Mouse (Mus musculus) forebrain, embryonic 12.5 days (tissue): ENCODE data around the gene Erc2. TPM values are rescaled to one million over a fixed set of nuclear protein-coding genes. Genes with fewer than 3 reads are reported as not detected.
"Not testable (repeated sequence)": the region's sequence is repeated elsewhere in the genome, so short reads cannot be mapped to it uniquely, and the experiment has no call there.

ENCODE experiments used
- ATAC-seq: fragments of 200-750 bp; cut with Nextera tagmentation; 2 replicates; pipeline ENCODE4 v1.8.0; 2017; ENCODE audit warnings: moderate TSS enrichment; ENCODE audit not compliant: low FRiP score
- H3K27ac ChIP-seq: fragments of 300-500 bp; sonication (generic); 2 replicates; pipeline ENCODE4 v1.5.1; 2016; ENCODE audit warnings: mild to moderate bottlenecking
- H3K27me3 ChIP-seq: fragments of 300-500 bp; sonication (generic); 2 replicates; pipeline ENCODE4 v1.6.1; 2016; ENCODE audit warnings: mild to moderate bottlenecking
- H3K36me3 ChIP-seq: fragments of 300-500 bp; sonication (generic); replicated peaks from 2 replicates; pipeline ENCODE4 v1.6.1; 2016; ENCODE audit warnings: mild to moderate bottlenecking
- H3K4me1 ChIP-seq: fragments of 300-500 bp; sonication (generic); 2 replicates; pipeline ENCODE4 v1.6.1; 2016
- H3K4me2 ChIP-seq: fragments of 300-500 bp; sonication (generic); 2 replicates; pipeline ENCODE4 v1.6.1; 2016; ENCODE audit warnings: mild to moderate bottlenecking, moderate library complexity
- H3K4me3 ChIP-seq: fragments of 300-500 bp; sonication (generic); replicated peaks from 2 replicates; pipeline ENCODE4 v1.5.1; 2016; ENCODE audit warnings: mild to moderate bottlenecking
- H3K9ac ChIP-seq: fragments of 300-500 bp; sonication (generic); 2 replicates; pipeline ENCODE4 v1.6.1; 2016; ENCODE audit warnings: mild to moderate bottlenecking
- H3K9me3 ChIP-seq: fragments of 300-500 bp; sonication (generic); 2 replicates; pipeline ENCODE4 v1.6.1; 2016
- WGBS: fragments of 180-500 bp; shearing (Covaris S2); methylation state at CpG from one replicate; pipeline ENCODE4 v1.1.7; 2016; 5-methylcytosine and 5-hydroxymethylcytosine counted together
- polyA plus RNA-seq: library from polyadenylated mRNA; unstranded; fragments of >200 nt; fragmentation: Nextera tagmentation; extraction: Ambion mirVana; gene quantifications from 2 replicates; pipeline ENCODE4 v1.2.1, GENCODE M21; 2016

The Erc2 gene
- polyA plus RNA-seq, 1 experiment from 2014 or later = 31.7 TPM

DNA sequence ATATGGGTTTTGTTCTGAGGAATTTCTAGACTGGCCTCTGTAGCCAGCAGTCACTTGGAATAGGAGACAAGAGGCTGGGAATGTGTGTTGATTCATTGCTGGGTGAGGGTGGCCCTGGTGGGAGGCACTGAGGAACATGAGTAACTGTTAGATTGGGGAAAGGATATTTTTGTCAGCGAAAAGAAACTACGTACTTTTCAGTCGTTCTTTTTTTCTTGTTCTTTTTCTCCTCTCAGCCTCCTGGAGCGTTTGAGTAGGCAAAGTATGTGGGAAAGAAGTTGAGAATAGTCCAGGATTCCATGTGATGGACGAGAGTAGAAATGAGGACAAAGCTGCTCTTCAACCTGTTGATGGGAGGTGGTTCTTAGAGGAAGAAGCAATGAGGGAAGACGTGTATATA lies 230.4 kb downstream of the Erc2 start:
- no peak for ATAC-seq
- 89% methylated on average over 6 of the region's 6 CpGs for WGBS
- no peak overlapping the region for H3K27ac ChIP-seq

DNA sequence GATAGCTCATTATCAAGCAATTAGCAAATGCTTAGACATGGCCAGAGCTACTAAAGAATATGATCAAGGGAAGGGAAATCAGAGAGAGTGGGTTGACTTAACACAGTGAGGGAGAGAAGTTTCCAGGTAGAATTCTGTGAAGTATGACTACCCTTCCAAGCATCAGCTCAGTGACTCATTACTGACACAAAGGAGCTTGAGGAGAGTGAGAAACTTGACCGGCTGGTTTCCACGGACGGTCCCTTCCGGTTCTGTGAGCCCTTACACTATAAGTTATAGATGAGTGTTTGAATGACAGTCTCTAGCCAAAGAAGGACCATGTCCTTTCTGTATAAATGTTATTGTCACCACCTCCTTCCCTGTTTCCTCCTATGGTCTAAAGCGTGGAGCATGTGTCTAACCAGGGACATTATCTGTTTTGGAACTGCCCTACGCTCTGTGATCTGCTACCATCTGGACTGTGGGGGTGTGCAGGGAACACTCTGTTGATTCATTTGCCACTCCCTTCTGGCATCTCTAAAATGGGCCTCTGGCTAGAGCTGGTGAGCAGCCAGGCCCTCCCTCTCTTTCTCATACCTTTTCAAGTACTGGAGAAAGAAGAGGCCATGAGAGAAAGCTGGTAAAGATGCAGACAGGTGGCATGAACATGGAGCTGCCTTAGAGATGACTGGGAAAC lies 238.3 kb downstream of the Erc2 start:
- 91% methylated on average over 6 of the region's 6 CpGs for WGBS

More for the DNA sequence above, 230.4 kb downstream of the Erc2 start:
- H3K4me3 ChIP-seq = no peak overlapping the region
- H3K4me1 ChIP-seq = 0 out of 2 replicates have a peak, but pooled peaks cover 5% of the 10 kb centered on the region
- H3K4me2 ChIP-seq = no peak overlapping the region
- no peaks in the 10 kb centered on the region for H3K36me3 ChIP-seq
- H3K9ac ChIP-seq = no peak overlapping the region
- H3K9me3 ChIP-seq = no peaks in the 10 kb centered on the region
- no peaks in the 10 kb centered on the region for H3K27me3 ChIP-seq

DNA sequence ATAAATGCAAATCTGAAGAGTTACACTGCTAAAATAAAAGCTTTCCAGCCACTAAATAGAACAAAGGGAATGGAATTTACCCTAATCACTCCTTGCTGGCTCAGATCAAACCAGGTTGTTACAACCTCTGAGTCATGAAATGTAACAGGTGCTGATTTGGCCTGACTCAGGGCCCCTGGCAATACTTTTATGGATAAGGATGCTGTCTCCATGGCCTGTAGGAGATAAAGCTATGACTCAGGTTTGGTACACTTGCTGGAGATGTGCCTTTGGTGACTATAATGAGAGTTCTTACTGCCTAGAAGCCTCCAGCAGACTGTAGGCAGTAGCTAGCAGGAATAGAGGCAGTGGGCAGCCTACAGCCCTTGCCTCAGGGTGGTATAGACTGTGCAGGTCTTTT lies 240.1 kb downstream of the Erc2 start:
- H3K27ac ChIP-seq = no peak overlapping the region
- H3K4me2 ChIP-seq = no peak overlapping the region
- ATAC-seq = no peak
- no peaks in the 10 kb centered on the region for H3K27me3 ChIP-seq
- no peak overlapping the region for H3K9ac ChIP-seq
- H3K4me3 ChIP-seq = no peak overlapping the region
- no peaks in the 10 kb centered on the region for H3K9me3 ChIP-seq
- no peaks in the 10 kb centered on the region for H3K36me3 ChIP-seq
- H3K4me1 ChIP-seq = no peaks in the 10 kb centered on the region

More for the DNA sequence above, 238.3 kb downstream of the Erc2 start:
- no peaks in the 10 kb centered on the region for H3K9me3 ChIP-seq
- no peak for ATAC-seq
- no peaks in the 10 kb centered on the region for H3K36me3 ChIP-seq
- no peak overlapping the region for H3K9ac ChIP-seq
- H3K27me3 ChIP-seq = no peaks in the 10 kb centered on the region
- H3K4me2 ChIP-seq = no peak overlapping the region
- H3K4me3 ChIP-seq = no peak overlapping the region
- H3K27ac ChIP-seq = no peak overlapping the region
- 0 out of 2 replicates have a peak, but pooled peaks cover 5% of the 10 kb centered on the region for H3K4me1 ChIP-seq

- Histone ChIP-seq H3K27ac (no peak overlapping the region), H3K9me3 (no peaks in the 10 kb centered on the region), H3K9ac (no peak overlapping the region), H3K4me2 (no peak overlapping the region), H3K27me3 (no peaks in the 10 kb centered on the region), H3K4me3 (no peak overlapping the region), H3K36me3 (no peaks in the 10 kb centered on the region), H3K4me1 (no peaks in the 10 kb centered on the region)
- no peak for ATAC-seq
Measured at GRCm38 (mm10) chr14:27867386-27867785, 245.2 kb downstream of the Erc2 start.

DNA sequence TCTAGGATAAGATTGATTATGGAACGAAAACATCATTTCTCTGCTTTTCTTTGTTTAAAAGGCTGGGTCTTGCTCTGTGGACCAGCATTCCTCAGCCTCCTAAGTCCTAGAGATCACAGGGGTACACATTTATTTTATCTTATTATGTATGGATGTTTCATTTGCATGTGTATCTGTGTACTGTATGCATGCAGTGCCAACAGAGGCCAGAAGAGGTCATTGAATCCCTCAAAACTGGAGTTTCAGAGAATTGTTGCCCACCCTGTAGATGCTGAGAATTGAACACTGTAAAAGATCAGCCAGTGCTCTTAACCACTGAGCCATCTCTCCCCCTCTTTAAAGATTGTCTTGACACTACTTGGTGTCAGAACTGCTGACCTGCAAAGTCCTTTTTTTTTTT lies 251.4 kb downstream of the Erc2 start:
- Histone ChIP-seq H3K9ac (no peak overlapping the region), H3K27me3 (peaks cover 12% of the 10 kb centered on the region), H3K36me3 (no peaks in the 10 kb centered on the region), H3K4me2 (no peak overlapping the region), H3K27ac (no peak overlapping the region), H3K9me3 (no peaks in the 10 kb centered on the region), H3K4me1 (peaks cover 11% of the 10 kb centered on the region), H3K4me3 (no peak overlapping the region)
- 88% methylated on average over 1 of the region's 1 CpGs for WGBS
- ATAC-seq = no peak

- H3K36me3 ChIP-seq = no peaks in the 10 kb centered on the region
- H3K9ac ChIP-seq = no peak overlapping the region
- H3K4me2 ChIP-seq = no peak overlapping the region
- no peak for ATAC-seq
- no peak overlapping the region for H3K4me3 ChIP-seq
- H3K27ac ChIP-seq = no peak overlapping the region
- no peaks in the 10 kb centered on the region for H3K9me3 ChIP-seq
- 62% methylated on average over 13 of the region's 13 CpGs for WGBS
- peaks cover 19% of the 10 kb centered on the region for H3K27me3 ChIP-seq
- H3K4me1 ChIP-seq = peaks cover 11% of the 10 kb centered on the region
Measured at GRCm38 (mm10) chr14:27875991-27876411, 253.8 kb downstream of the Erc2 start.

GRCm38 (mm10) chr14:27881972-27882371 lies 259.7 kb downstream of the Erc2 start:
- 83% methylated on average over 5 of the region's 5 CpGs for WGBS
- no peaks in the 10 kb centered on the region for H3K36me3 ChIP-seq
- no peak overlapping the region for H3K4me2 ChIP-seq
- H3K4me3 ChIP-seq = no peak overlapping the region
- peaks cover 7% of the 10 kb centered on the region; the same call in 1 of the 2 replicates for H3K27me3 ChIP-seq
- 0 out of 2 replicates have a peak, but pooled peaks cover under 1% of the 10 kb centered on the region for H3K4me1 ChIP-seq
- no peak overlapping the region for H3K27ac ChIP-seq
- H3K9ac ChIP-seq = no peak overlapping the region
- ATAC-seq = no peak
- H3K9me3 ChIP-seq = no peaks in the 10 kb centered on the region

GRCm38 (mm10) chr14:27886337-27886736 lies 264.1 kb downstream of the Erc2 start:
- not testable (repeated sequence) for H3K4me3 ChIP-seq, H3K36me3 ChIP-seq, H3K27ac ChIP-seq, H3K4me1 ChIP-seq, H3K9ac ChIP-seq, H3K27me3 ChIP-seq, H3K9me3 ChIP-seq, ATAC-seq, H3K4me2 ChIP-seq
- WGBS = 62% methylated on average over 5 of the region's 5 CpGs

DNA sequence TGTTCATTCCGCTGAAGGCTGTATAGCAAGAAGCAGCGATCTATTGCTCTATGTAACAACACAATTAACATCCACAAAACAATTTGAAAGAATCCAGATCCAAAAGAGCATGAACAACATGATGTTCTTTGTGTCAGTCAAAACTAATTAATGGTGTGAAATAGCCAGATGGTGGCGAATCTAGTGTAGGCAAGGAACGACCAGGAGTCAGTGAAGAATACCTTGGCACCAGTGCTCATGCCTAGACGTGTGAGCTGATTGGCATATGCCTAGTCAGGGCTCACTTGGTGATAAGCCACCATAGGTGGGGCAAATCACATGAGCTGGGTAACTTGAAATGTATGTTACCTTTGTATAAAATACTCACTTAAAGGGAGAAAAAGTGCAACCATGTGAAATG lies 265.3 kb downstream of the Erc2 start:
- Histone ChIP-seq H3K36me3 (no peaks in the 10 kb centered on the region), H3K27me3 (no peaks in the 10 kb centered on the region), H3K4me1 (no peaks in the 10 kb centered on the region), H3K4me2 (no peak overlapping the region), H3K27ac (no peak overlapping the region), H3K4me3 (no peak overlapping the region), H3K9ac (no peak overlapping the region), H3K9me3 (no peaks in the 10 kb centered on the region)
- 67% methylated on average over 5 of the region's 5 CpGs for WGBS
- ATAC-seq = no peak; the same call in 1 of the 2 replicates

DNA sequence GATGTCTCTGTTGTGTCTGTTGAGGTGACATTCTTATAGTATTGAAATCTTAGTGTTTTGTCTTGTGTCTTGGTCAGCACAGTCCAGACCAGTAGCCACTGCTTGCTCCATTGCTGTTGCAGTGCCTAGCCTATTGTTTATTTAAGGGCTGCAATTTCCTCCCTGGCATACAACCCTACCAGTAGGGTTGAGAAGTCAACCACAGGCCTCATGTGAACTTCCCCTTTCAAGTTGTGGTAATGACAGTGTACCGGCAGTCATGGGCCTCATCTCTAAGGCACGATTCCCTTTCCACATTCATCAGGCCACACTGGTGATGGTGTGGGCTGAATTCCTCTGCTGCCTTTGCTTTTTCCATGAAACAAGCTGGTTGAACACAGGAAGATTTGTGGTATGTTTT lies 267.4 kb downstream of the Erc2 start:
- H3K36me3 ChIP-seq = no peaks in the 10 kb centered on the region
- 95% methylated on average over 2 of the region's 2 CpGs for WGBS

GRCm38 (mm10) chr14:27892416-27892815 lies 270.2 kb downstream of the Erc2 start:
- H3K4me2 ChIP-seq = no peak overlapping the region
- H3K27me3 ChIP-seq = no peaks in the 10 kb centered on the region
- no peak overlapping the region for H3K9ac ChIP-seq
- H3K4me3 ChIP-seq = no peak overlapping the region
- H3K4me1 ChIP-seq = no peaks in the 10 kb centered on the region
- ATAC-seq = no peak
- H3K9me3 ChIP-seq = no peaks in the 10 kb centered on the region
- H3K36me3 ChIP-seq = no peaks in the 10 kb centered on the region
- WGBS = 88% methylated on average over 2 of the region's 2 CpGs
- no peak overlapping the region for H3K27ac ChIP-seq

More for the DNA sequence above, 267.4 kb downstream of the Erc2 start:
- ATAC-seq = no peak
- no peak overlapping the region for H3K4me3 ChIP-seq
- H3K4me1 ChIP-seq = no peaks in the 10 kb centered on the region
- no peak overlapping the region for H3K4me2 ChIP-seq
- no peak overlapping the region for H3K27ac ChIP-seq
- H3K9me3 ChIP-seq = no peaks in the 10 kb centered on the region
- H3K9ac ChIP-seq = no peak overlapping the region
- H3K27me3 ChIP-seq = no peaks in the 10 kb centered on the region

GRCm38 (mm10) chr14:27901772-27902171 lies 279.5 kb downstream of the Erc2 start:
- ATAC-seq = no peak
- H3K9me3 ChIP-seq = no peaks in the 10 kb centered on the region
- H3K9ac ChIP-seq = no peak overlapping the region
- H3K4me1 ChIP-seq = no peaks in the 10 kb centered on the region
- 93% methylated on average over 5 of the region's 5 CpGs for WGBS
- no peak overlapping the region for H3K4me2 ChIP-seq
- no peaks in the 10 kb centered on the region for H3K27me3 ChIP-seq
- no peaks in the 10 kb centered on the region for H3K36me3 ChIP-seq
- H3K27ac ChIP-seq = no peak overlapping the region
- H3K4me3 ChIP-seq = no peak overlapping the region

- Histone ChIP-seq H3K9me3 (no peaks in the 10 kb centered on the region), H3K27ac (no peak overlapping the region), H3K4me1 (no peaks in the 10 kb centered on the region), H3K9ac (no peak overlapping the region), H3K27me3 (no peaks in the 10 kb centered on the region), H3K4me3 (no peak overlapping the region), H3K36me3 (no peaks in the 10 kb centered on the region), H3K4me2 (no peak overlapping the region)
- 88% methylated on average over 5 of the region's 5 CpGs for WGBS
- ATAC-seq = no peak
Measured at GRCm38 (mm10) chr14:27921656-27922373, 299.6 kb downstream of the Erc2 start.
